Mouse (Mus musculus): ENCODE data around the gene Sf3b3. TPM values are rescaled to one million over a fixed set of nuclear protein-coding genes. Genes with fewer than 3 reads are reported as not detected.

Gene Sf3b3
- total and polyA plus RNA-seq, 3 experiments = 13.6 to 201 (median 176) TPM

GRCm38 (mm10) chr8:110775721-110776120 is 70.9 kb downstream of the Sf3b3 start:
- no peaks in the 10 kb centered on the region for H3K4me1 ChIP-seq (ENCODE audit: insufficient read depth, low read depth, low read length)
- H3K9me3 ChIP-seq (replicated peaks) = peaks cover 4% of the 10 kb centered on the region
- peaks cover 7% of the 10 kb centered on the region for H3K27me3 ChIP-seq (ENCODE audit: insufficient read depth, low read length)
- no peak overlapping the region for H3K4me3 ChIP-seq (ENCODE audit: low read depth, low read length)
- H3K36me3 ChIP-seq (replicated peaks) = no peaks in the 10 kb centered on the region
- DNase-seq (ENCODE audit: low spot score) (no peak), ATAC-seq (ENCODE audit: extremely low read depth, insufficient number of reproducible peaks, low FRiP score, poor library complexity, severe bottlenecking) (no peak)
- TF ChIP-seq GATA2 (IDR thresholded peaks at IDR 0.05; ENCODE audit: borderline replicate concordance, low read depth, low read length) = no peak
- no peak for TF ChIP-seq CTCF (IDR thresholded peaks at IDR 0.05; ENCODE audit: low read depth, low read length)
- no peak for TF ChIP-seq POLR2AphosphoS5 (IDR thresholded peaks at IDR 0.05; ENCODE audit: insufficient replicate concordance, low read depth, low read length)
- no peak for TF ChIP-seq GATA1 (IDR thresholded peaks at IDR 0.05; ENCODE audit: borderline replicate concordance, low read length)
- no peak for TF ChIP-seq TAL1 (conservative IDR thresholded peaks at IDR 0.05; ENCODE audit: low read depth, low read length)

GRCm38 (mm10) chr8:110775316-110775715 is 71.3 kb downstream of the Sf3b3 start:
- Histone ChIP-seq H3K4me1 (ENCODE audit: insufficient read depth, low read depth, low read length) (no peaks in the 10 kb centered on the region), H3K27me3 (ENCODE audit: insufficient read depth, low read length) (peaks cover 8% of the 10 kb centered on the region), H3K36me3 (replicated peaks) (no peaks in the 10 kb centered on the region), H3K4me3 (ENCODE audit: low read depth, low read length) (no peak overlapping the region), H3K9me3 (replicated peaks) (peaks cover 4% of the 10 kb centered on the region)
- ATAC-seq (ENCODE audit: extremely low read depth, insufficient number of reproducible peaks, low FRiP score, poor library complexity, severe bottlenecking) = no peak
- TF ChIP-seq TAL1 (conservative IDR thresholded peaks at IDR 0.05; ENCODE audit: low read depth, low read length) = no peak
- TF ChIP-seq POLR2AphosphoS5 (IDR thresholded peaks at IDR 0.05; ENCODE audit: insufficient replicate concordance, low read depth, low read length) = no peak
- 0 out of 2 replicates have a peak, but pooled peaks have one; percentile 24 for TF ChIP-seq CTCF (IDR thresholded peaks at IDR 0.05; ENCODE audit: low read depth, low read length)
- no peak for TF ChIP-seq GATA1 (IDR thresholded peaks at IDR 0.05; ENCODE audit: borderline replicate concordance, low read length)
- DNase-seq (ENCODE audit: low spot score) = no peak

GRCm38 (mm10) chr8:110774725-110775124 is 71.9 kb downstream of the Sf3b3 start:
- ATAC-seq (ENCODE audit: extremely low read depth, insufficient number of reproducible peaks, low FRiP score, poor library complexity, severe bottlenecking) = no peak
- H3K4me3 ChIP-seq (ENCODE audit: low read depth, low read length) = no peak overlapping the region

GRCm38 (mm10) chr8:110774047-110774446 is 72.5 kb downstream of the Sf3b3 start:
- DNase-seq (ENCODE audit: low spot score) = no peak
- peaks cover 4% of the 10 kb centered on the region for H3K9me3 ChIP-seq (replicated peaks)
- peaks cover 12% of the 10 kb centered on the region for H3K27me3 ChIP-seq (ENCODE audit: insufficient read depth, low read length)
- no peak for ATAC-seq (ENCODE audit: extremely low read depth, insufficient number of reproducible peaks, low FRiP score, poor library complexity, severe bottlenecking)
- TF ChIP-seq TAL1 (conservative IDR thresholded peaks at IDR 0.05; ENCODE audit: low read depth, low read length) = no peak
- no peak for TF ChIP-seq CTCF (IDR thresholded peaks at IDR 0.05; ENCODE audit: low read depth, low read length)
- TF ChIP-seq POLR2AphosphoS5 (IDR thresholded peaks at IDR 0.05; ENCODE audit: insufficient replicate concordance, low read depth, low read length) = no peak
- no peak for TF ChIP-seq GATA1 (IDR thresholded peaks at IDR 0.05; ENCODE audit: borderline replicate concordance, low read length)
- no peak for TF ChIP-seq GATA2 (IDR thresholded peaks at IDR 0.05; ENCODE audit: borderline replicate concordance, low read depth, low read length)
- H3K4me3 ChIP-seq (ENCODE audit: low read depth, low read length) = no peak overlapping the region
- no peaks in the 10 kb centered on the region for H3K36me3 ChIP-seq (replicated peaks)
- H3K4me1 ChIP-seq (ENCODE audit: insufficient read depth, low read depth, low read length) = no peaks in the 10 kb centered on the region

More at GRCm38 (mm10) chr8:110774725-110775124, 71.9 kb downstream of the Sf3b3 start:
- Histone ChIP-seq H3K27me3 (ENCODE audit: insufficient read depth, low read length) (peaks cover 12% of the 10 kb centered on the region), H3K36me3 (replicated peaks) (no peaks in the 10 kb centered on the region), H3K4me1 (ENCODE audit: insufficient read depth, low read depth, low read length) (no peaks in the 10 kb centered on the region), H3K9me3 (replicated peaks) (peaks cover 4% of the 10 kb centered on the region)
- no peak for TF ChIP-seq GATA1 (IDR thresholded peaks at IDR 0.05; ENCODE audit: borderline replicate concordance, low read length)
- DNase-seq (ENCODE audit: low spot score) = no peak

GRCm38 (mm10) chr8:110772452-110772851 is 74.1 kb downstream of the Sf3b3 start:
- Histone ChIP-seq H3K4me1 (ENCODE audit: insufficient read depth, low read depth, low read length) (no peaks in the 10 kb centered on the region), H3K36me3 (replicated peaks) (no peaks in the 10 kb centered on the region), H3K27me3 (ENCODE audit: insufficient read depth, low read length) (peaks cover 19% of the 10 kb centered on the region), H3K4me3 (ENCODE audit: low read depth, low read length) (no peak overlapping the region), H3K9me3 (replicated peaks) (peaks cover 4% of the 10 kb centered on the region)
- DNase-seq (ENCODE audit: low spot score) (no peak), ATAC-seq (ENCODE audit: extremely low read depth, insufficient number of reproducible peaks, low FRiP score, poor library complexity, severe bottlenecking) (no peak)
- TF ChIP-seq GATA2 (IDR thresholded peaks at IDR 0.05; ENCODE audit: borderline replicate concordance, low read depth, low read length) (no peak), TAL1 (conservative IDR thresholded peaks at IDR 0.05; ENCODE audit: low read depth, low read length) (no peak), GATA1 (IDR thresholded peaks at IDR 0.05; ENCODE audit: borderline replicate concordance, low read length) (no peak), POLR2AphosphoS5 (IDR thresholded peaks at IDR 0.05; ENCODE audit: insufficient replicate concordance, low read depth, low read length) (no peak), CTCF (IDR thresholded peaks at IDR 0.05; ENCODE audit: low read depth, low read length) (no peak)

- Histone ChIP-seq H3K4me3 (ENCODE audit: low read depth, low read length) (no peak overlapping the region), H3K9me3 (replicated peaks) (no peaks in the 10 kb centered on the region), H3K36me3 (replicated peaks) (no peaks in the 10 kb centered on the region), H3K4me1 (ENCODE audit: insufficient read depth, low read depth, low read length) (no peaks in the 10 kb centered on the region), H3K27me3 (ENCODE audit: insufficient read depth, low read length) (peaks cover 30% of the 10 kb centered on the region)
- no peak for ATAC-seq (ENCODE audit: extremely low read depth, insufficient number of reproducible peaks, low FRiP score, poor library complexity, severe bottlenecking)
- TF ChIP-seq GATA2 (IDR thresholded peaks at IDR 0.05; ENCODE audit: borderline replicate concordance, low read depth, low read length) (no peak), POLR2AphosphoS5 (IDR thresholded peaks at IDR 0.05; ENCODE audit: insufficient replicate concordance, low read depth, low read length) (no peak), CTCF (IDR thresholded peaks at IDR 0.05; ENCODE audit: low read depth, low read length) (no peak)
- no peak for DNase-seq (ENCODE audit: low spot score)
Measured at GRCm38 (mm10) chr8:110767261-110767660, 79.3 kb downstream of the Sf3b3 start.

- H3K9me3 ChIP-seq (replicated peaks) = no peaks in the 10 kb centered on the region
- H3K4me1 ChIP-seq (ENCODE audit: insufficient read depth, low read depth, low read length) = no peaks in the 10 kb centered on the region
- no peak overlapping the region for H3K4me3 ChIP-seq (ENCODE audit: low read depth, low read length)
- TF ChIP-seq POLR2AphosphoS5 (IDR thresholded peaks at IDR 0.05; ENCODE audit: insufficient replicate concordance, low read depth, low read length) = no peak
- DNase-seq (ENCODE audit: low spot score) (no peak), ATAC-seq (ENCODE audit: extremely low read depth, insufficient number of reproducible peaks, low FRiP score, poor library complexity, severe bottlenecking) (no peak)
- H3K36me3 ChIP-seq (replicated peaks) = no peaks in the 10 kb centered on the region
- peaks cover 29% of the 10 kb centered on the region for H3K27me3 ChIP-seq (ENCODE audit: insufficient read depth, low read length)
Measured at GRCm38 (mm10) chr8:110764671-110765070, 81.9 kb downstream of the Sf3b3 start.

Measured in G1E (cell line).